Mouse (Mus musculus): Measurements from ENCODE around the gene Zzef1. TPM values are rescaled to one million over a fixed set of nuclear protein-coding genes. Genes with fewer than 3 reads are reported as not detected.

Zzef1 gene
- total RNA-seq, 4 experiments from 2014 or later: 17.5 to 19.3 (median 18.8) TPM

DNA sequence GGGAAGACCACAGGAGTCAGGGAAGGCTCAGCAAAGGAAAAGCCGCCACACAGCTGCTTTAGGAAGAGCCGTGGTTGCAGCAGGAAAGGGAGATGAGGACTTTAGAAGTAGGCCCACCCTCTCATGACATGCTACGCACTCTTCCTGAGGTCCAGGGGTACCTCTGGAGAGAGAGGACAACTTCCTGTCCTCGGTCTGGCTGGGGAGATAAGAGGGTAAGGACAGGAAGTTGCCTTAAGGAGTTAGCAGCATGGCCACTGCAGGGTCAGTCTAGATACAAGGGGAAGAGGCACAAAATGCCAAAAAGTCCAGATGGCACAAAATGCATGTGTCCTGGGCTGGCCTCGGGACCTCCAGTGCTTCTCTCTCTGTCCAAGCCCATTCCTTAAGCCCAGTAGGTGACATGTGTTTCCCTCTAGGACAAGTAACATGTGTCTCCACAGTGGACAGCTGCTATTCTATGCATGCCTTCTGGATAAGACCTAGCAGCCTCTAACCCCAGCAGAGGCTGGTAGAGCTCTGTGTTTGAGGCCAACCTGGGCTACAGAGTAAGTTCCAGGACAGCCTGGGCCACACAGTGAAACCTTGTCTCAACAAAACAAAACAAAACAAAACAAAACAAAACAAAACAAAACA, 159.4 kb downstream of the Zzef1 start:
- peak; percentile 41 for DNase-seq (ENCODE audit: low spot score)

DNA sequence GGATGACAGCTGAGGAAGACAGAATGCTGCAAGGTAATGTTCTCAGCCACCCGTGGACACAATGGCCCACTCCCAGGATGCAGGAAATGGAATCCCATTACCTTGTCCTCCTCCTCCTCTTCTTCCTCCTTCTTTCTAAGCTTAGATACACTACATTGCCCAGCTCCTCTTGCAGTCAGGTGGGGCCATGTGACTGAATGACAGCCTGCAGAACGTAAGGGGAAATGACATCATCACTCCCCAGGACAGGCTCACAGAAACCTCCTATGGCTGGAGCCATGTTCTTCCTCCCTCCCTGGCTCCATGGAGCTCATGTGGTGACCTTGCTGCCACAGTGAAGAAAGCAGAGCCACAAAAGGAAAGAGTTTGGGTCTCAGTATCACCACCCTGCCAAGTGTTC, 161.3 kb downstream of the Zzef1 start:
- DNase-seq (ENCODE audit: low spot score): no peak

DNA sequence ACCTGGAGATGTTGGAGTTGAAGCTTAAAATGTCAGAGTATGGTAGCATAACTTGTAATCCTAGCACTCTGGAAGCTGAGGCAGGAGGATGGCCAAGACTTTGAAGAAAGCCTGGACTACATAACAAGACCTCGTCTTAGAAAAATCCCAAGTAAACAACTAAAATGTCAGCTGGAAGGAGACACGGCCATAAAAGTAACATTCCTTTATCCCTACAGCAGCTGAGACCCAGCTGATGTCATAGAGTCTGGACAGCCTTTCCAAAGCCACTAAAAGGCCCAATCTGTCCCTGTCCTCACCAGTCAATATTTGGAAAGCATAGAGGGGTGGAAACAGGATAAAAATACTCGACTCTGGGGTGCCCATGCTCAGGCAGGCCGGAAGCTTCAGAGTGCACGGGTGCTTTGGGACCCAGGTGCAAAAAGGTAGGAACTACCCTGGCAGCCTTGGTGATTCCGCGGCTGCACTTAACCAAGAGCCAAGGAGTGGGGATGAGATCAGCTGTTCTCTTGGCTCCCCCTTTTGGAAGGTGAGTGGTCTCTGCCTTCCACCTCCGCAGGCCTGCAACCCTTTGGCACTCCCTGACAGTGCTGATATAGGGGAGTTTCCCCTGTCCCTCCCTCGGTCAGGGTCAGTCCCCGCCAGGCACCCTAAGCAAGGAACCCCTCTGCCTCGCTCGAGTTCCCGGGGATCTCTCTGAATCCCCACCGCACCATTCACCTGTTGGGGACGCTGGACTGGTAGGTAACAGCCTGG, 164.1 kb downstream of the Zzef1 start:
- no peak for DNase-seq (ENCODE audit: low spot score)

DNA sequence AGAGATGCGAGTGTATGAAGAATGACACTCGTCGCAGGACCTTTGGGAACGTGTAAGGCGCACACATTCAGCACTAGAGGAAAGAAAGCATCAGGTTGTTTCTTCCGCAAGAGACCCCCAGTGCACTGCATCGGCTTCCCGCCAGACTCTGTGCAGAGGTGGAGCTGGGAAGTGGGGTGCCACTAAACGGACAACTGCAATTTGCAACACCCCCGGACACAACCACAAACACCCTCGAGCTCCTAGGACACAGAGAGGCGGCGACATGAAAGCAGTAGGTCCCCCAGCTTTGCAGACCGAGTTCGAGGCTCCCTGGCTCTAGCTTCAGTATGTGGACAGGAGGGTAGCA, 164.7 kb downstream of the Zzef1 start:
- DNase-seq (ENCODE audit: low spot score): no peak

DNA sequence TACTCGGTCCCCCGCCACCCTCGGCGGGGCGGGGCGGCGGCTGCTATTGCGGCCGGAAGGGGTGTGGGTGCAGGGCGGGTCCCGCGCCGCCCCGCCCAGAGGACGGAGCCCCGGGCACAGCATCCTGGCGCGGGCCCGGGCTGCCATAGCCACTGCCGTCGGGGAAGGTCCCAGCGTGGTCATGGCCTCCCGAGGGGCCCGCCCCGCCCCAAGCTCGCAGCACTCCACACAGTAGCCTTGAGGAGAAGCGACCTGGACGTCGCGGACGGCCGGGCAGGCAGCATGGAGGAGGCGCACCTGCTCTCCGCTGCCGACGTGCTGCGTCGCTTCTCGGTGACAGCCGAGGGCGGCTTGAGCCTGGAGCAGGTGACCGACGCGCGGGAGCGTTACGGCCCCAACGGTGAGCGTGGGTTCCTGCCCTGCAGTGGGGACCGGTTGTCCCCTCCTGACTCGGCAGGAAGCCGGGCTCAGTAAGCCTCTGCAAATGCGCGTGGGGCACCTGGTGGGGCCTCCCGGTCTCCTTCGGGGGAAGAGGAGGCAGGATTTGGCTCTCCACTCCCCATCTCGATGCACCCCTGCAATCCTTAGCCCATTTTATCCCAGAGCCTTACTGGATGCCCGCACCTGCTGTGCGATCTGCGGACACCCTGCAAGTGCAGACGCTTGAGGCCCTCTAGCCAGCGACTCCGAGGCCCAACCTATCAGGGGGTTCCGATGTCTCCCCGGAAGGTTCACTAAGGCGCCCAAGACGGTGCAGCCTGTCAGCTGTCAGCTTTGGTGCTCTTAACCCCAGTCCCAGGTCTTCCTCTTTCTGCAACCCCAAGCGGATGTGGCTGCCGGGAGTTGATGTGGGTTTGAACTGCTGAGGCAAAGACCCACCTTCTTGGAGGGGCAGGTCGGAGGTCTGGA, 165.3 kb downstream of the Zzef1 start, which contains the start of gene Atp2a3:
TSS of gene Atp2a3 (plus strand) at position 98 of the 909 bp plus-strand sequence.
- no peak for DNase-seq (ENCODE audit: low spot score)

DNA sequence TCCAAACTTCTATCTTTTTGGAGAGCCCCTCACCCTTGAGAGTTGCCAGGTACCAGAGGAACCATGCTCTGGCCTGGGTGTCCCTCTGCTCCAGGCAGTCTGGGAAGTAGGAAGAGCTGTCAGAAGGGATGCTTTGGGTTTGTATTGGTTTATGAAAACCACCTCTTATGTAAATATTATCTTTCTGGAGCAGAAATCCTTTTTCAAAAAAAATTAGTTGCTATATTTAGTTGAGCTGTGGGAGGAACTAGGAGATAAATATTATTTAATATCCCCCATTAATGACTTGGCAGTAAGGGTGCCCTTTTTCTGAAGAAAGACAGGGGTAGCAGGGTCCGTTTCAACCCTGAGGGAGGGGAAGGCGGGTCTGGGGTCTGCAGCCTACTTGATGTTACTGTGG, 166.4 kb downstream of the Zzef1 start:
- DNase-seq (ENCODE audit: low spot score): no peak

DNA sequence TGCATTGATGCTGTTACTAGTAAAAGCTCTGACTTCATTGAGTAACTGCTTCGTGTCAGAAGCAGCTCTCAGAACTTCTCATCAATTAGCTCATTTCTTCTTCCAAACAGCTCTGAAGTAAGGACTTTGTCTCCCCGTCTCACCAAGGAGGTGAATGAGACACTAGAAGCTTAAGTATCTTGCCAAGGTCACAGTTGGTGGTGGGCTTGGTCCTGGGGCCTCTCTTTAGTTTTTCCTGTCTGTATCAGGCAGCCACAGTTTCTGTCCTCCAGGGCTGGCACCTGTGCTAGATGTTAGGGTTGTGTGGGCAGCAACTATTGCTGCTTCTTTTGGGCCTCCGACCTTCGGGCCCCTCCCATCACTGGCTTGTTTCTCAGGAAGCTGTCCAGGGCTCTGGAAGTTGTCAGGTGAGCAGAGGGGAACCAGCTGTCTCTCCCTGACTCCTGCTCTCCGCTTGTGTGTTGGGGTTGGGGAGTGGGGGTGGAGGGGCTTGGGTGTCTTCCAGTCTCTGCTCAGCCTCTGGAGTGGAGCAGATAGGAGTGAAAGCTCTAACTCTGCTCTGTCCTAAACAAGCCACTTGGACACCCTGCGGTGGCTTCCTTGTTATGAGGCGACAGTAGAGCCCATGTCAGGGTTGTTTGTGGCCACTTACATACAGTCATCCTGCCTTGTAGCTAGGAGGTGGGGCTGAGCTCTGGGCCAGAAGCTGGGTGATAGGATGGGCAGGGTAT, 167.2 kb downstream of the Zzef1 start:
- no peak for DNase-seq (ENCODE audit: low spot score)

DNA sequence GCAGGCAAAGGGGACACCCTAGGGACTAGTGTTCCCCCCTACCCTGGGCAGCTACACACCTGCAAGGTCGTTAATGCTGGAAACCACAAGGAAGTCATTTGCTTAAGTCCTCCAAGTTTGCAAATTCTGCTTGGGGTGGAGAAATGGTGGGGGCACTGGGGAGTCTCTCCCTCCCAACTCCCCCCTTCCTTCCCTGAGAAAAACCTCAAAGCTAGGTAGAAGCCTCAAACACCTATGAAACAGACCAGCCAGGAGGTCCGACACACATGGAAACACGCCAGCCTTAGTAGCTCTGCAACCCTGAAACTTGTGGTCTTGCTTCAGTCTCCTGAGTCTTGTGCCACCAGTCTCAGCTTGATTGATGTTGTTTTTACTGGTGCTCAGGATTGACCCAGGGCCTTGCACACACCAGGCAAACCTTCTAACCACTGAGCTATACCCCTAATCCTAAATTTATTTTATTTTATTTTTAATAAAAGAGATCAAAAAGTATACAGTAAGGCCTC, 167.8 kb downstream of the Zzef1 start:
- no peak for DNase-seq (ENCODE audit: low spot score)

DNA sequence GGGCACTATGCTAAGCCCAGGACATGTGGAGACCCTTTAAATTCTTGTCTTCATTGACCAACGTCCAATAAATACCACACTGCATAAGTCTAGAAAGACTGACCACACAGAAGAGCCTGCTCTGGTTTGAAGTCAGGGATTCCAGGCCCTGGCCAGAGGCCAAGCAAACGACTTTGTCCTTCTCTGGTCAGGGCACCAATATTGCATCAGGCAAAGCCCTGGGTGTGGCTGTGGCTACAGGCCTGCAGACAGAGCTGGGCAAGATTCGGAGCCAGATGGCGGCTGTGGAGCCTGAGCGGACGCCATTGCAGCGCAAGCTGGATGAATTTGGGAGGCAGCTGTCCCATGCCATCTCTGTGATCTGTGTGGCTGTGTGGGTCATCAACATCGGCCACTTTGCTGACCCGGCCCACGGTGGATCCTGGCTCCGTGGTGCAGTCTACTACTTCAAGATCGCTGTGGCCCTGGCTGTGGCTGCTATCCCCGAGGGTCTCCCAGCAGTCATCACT, 179.0 kb downstream of the Zzef1 start:
- no peak for DNase-seq (ENCODE audit: low spot score)

Small RNA genes within 50 kb of the gene (microRNA-seq; reads per million reads assigned to microRNA genes)
- gene Gm44467: not detected

Other genes with a start within 250 kb of the Zzef1 start
- under 1 TPM in 1 of 4 experiments, not detected in 3; 0.14 TPM for gene Spns3, start 245.7 kb upstream of the Zzef1 start, total RNA-seq (2022)
- gene Ube2g1, start 188.9 kb upstream of the Zzef1 start, total RNA-seq (2022): 10 to 100 TPM; 52.5 to 66.4 (median 60.5) TPM
- gene Ankfy1, start 106.2 kb upstream of the Zzef1 start, total RNA-seq (2022): 10 to 100 TPM; 13.8 to 14.8 (median 14.3) TPM
- 10 to 100 TPM; 23.7 to 26.3 (median 25.4) TPM for gene Cyb5d2, start 84 bp upstream of the Zzef1 start, total RNA-seq (2022)
- gene Atp2a3, start 164.9 kb downstream of the Zzef1 start, total RNA-seq (2022): 10 to 100 TPM in 3 of 4 experiments, 1 to 10 TPM in 1; 9.5 to 12.4 (median 11.2) TPM
- gene P2rx1, start 202.9 kb downstream of the Zzef1 start, total RNA-seq (2022): under 1 TPM; 0.35 to 0.49 (median 0.43) TPM
- gene Camkk1, start 222.8 kb downstream of the Zzef1 start, total RNA-seq (2022): under 1 TPM; 0.53 to 0.84 (median 0.74) TPM

Measured in heart, adult 8-10 months (tissue).